Mouse (Mus musculus) lung, postnatal 36 days (tissue): ENCODE measurements around the gene Kcnq1.

Source experiments
- DNase-seq: peaks from one replicate; pipeline ENCODE4 v3.0.0; 2022; ENCODE audit warnings: mixed read lengths

Gene Kcnq1

DNA sequence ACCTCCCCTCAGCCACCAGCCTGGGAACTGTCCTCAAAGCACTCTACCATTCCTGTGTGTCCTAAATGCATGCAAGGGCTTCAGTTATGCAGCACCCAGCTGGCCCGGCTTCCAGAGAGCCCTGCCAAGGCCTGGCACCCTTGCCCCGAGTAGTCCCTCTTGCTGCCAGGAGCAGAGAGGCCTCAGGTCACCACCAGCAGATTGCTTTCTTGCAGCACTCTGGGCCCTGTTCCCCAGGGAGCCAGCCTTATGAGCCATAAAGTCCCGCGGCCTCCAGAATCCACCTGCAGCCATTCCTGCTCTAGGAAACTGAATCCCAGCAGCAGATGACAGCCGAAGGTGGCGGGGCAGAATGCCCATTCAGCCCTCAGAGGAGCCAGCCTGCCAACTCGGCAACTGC lies 327.2 kb downstream of the Kcnq1 start:
- DNase-seq = no peak

GRCm38 (mm10) chr7:143437231-143437893 lies 331.2 kb downstream of the Kcnq1 start:
- DNase-seq = no peak

- no peak for DNase-seq
Observed at GRCm38 (mm10) chr7:143437894-143438581, 331.9 kb downstream of the Kcnq1 start.

DNA sequence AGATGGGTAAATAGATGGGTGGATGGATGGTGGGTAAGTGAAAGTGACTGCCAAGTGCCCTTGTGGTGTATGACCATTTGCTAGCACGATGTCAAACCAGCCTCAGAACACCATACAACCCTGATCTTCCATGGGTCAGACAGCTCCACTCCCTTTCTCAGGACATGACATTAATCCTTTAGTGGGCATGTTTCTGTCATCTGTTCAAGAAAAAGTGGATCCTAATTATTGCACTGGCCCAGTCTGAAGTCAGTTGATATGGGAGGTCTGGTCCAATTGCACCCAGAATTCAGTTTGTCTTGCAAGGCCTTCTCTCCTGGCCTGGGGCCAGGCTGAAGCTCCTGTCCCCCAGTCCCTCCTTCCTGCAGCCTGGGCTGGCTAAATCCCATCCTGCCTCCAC lies 332.8 kb downstream of the Kcnq1 start:
- no peak for DNase-seq

DNA sequence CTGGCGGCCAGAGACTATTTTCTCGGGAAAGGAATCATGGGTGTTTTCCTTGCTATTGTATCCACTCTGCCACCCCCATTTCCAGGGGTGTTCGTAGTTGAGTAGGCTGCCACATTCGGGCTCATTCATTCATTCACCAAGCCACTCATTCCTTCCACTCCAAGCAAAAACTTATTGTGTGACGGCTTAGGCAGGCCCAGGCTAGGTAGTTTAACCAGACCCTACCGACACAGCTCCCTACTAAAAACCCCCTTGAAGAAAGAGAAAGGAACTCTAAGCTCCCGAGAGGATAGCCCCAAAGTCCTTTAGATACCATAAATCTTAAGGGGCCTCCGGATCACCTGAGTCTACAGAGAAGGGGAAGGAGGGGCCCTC lies 338.4 kb downstream of the Kcnq1 start:
- DNase-seq = no peak

GRCm38 (mm10) chr7:143444955-143445648 lies 338.9 kb downstream of the Kcnq1 start:
- no peak for DNase-seq

DNA sequence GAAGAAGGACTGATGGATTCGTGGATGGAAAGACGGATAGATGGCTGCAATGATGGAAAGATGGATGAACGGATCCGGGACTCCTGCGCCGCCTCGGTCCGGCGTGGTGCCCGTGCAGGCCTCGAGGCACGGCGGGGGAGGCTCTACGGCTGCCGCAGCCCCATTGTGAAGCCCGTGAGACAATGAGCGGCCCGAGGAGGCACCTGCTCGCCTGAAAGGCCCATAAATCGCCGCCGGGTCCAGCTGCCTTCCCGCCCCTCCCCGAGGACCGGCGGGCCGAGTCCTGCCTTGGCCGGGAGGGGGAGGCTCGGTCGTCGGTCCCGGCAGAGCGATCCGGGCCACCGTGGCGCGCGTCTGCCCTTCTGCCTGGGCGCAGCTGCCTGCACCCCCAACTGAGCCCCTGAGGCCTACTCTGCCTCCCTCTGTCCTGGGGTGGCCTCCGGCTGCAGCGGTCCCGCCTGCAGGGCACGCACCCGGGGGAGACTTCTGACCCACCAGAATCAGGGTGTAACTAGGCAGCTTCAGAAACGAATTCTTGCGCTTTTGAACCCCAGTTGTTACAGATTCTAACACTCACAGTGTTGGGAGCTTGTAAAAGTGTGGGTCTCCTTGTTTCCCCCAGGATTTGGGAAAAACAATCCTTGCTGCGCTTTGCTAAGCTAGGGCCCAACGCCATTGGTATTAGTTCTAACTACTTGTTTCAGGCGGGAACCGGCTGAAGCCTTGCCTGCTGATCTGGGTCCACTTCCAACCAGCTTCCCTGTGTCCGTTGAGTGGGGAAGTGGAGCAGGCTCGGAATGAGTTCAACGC lies 339.7 kb downstream of the Kcnq1 start:
- no peak for DNase-seq

DNA sequence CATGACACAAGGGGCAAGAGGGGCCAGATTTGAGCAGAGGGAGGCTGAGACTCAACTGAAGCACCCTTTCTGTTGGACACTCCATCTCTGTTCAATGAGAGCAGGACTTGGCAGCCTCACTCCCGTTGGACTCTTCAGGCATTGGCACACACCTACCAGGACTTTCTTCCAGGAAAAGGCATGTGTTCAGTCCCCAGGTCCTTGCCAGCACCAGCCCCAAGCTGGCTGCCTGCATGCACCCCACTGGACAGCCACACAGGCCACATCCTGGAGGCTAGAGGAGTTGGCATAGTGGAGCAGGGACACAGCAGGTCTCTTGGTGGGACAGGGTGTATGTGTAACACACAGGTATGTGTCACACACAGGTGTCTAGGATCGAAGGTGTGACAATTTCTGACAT lies 341.0 kb downstream of the Kcnq1 start:
- DNase-seq = no peak

GRCm38 (mm10) chr7:143458963-143459331 lies 352.8 kb downstream of the Kcnq1 start:
- no peak for DNase-seq

DNA sequence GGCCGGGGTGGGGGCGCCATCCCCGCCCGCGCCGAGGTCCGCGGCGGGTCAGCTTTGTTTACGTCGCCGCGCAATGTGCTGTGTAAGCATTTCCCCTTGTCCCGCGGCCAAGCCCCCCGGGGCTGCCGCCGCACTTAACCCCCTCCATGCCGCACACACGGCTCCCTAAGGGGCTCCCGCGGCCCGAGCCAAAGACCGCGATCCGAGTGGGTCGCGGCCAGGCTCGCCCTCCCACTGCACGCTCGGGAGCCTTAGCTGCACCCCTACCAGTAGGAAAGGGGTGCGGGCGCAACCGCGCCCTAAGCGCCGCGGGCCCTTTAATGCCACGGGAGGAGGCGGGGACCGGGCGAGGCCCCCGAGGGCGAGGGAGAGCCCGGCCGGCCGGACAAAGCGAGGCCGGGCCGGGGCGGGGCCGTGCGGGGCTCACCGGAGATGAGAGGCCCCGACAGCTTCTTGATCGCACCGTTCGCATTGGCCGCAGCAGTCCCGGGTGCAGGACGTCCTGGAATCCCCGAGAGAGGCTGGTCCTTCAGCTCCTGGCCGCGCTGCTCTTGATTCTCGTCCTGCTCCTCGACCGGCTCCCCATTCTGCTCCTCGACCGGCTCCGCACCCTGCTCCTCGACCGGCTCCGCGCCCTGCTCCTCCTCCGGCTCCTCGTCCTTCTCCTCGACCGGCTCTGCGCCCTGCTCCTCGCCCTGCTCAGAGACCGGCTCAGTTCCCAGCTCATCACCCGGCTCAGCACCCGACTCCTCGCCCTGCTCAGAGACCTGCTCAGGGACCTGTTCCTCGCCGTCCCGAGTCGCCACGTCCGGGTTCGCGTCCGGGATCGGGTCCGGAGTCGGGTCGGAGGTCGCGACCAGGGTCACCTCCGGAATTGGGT lies 353.4 kb downstream of the Kcnq1 start:
- DNase-seq = peak; percentile 44

- DNase-seq = no peak
Observed at GRCm38 (mm10) chr7:143460217-143460834, 354.2 kb downstream of the Kcnq1 start.

DNA sequence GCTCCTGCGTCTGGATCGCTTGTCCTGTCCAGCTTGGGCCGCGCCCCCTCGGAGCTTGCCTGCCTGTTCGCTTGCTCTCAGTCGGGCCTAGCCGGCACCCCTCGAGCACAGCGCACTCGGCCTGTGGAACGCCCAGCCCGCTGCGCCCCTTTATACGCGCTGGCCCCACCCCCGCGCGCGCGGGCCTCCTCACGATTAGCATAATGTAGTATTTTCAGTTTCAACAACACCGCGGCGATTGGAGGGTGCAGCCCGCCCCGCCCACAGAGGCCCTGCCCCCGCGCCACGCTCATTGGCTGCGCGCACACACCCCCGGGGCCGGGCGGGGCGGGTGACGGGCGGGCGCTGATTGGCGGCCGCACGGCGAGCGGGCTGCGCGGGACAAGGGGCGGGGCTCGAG lies 354.7 kb downstream of the Kcnq1 start, which contains the start of gene Cdkn1c:
Gene Cdkn1c (minus strand): TSS at position 177 of the 400 bp plus-strand sequence.
- peak; percentile 94 for DNase-seq

DNA sequence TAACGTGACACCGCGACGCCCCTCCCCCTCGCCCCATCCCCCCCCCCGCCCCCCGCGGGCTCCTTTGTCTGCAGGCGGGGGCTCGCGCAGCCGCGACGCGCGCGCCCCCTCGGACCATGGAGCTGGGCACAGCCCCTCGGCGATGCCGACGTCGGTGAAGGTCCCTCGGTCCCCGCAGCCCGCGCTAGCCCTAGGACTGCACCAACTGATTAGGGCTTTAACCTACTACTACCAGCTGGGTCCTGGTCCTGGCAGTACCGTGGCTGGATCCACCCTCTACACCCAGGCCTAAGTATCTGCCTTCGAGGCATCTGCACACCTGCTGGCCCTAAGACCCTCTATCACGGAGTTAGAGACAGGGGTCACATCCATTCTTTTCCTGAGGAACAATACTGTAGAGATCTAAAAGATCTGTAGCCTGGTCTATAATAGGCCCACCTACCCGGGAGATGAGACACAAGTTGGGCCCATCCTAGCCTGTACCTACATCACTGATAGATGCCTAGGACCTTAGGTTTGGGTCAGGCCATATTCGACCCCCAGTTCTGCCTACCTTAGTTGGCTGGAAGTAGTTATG lies 355.2 kb downstream of the Kcnq1 start:
- no peak for DNase-seq

DNA sequence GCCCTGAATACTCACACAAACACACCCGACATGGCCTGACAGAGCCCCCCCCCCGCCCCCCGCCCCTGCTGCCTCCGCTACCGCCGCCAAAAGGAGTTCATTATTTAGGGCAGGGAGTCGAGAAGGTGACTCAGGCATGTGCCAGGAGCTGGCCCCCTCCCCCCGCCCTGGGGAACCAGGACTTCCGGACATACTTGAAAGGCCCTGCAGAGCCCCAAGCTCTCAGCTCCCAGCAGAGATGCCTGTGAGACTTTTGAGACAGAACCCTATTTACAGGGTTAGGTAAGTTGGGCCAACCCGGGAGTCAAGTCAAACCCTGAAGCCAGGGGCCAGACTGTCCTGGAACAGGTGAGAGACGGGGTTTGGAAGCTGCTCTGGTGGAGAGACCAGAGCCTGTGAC lies 355.8 kb downstream of the Kcnq1 start:
- DNase-seq = no peak

DNA sequence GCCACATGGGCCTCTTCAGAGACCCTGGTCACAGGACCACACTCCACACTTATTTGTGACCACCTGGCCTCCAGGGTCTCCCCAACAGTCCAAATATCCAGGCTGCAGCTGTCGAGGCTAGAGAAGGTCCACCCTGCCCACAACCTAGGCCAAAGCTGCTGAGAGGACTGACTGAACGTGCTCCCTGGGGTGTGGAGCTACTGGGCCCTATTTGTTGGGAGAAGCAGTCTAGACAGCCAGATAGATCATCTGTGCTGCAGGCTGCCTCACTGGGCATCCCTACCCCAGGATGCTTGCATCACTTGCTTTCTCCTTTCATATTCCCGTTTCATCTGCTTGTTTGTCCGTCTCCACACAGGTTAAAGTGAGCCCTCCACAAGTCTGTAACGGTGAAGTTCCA lies 356.4 kb downstream of the Kcnq1 start:
- DNase-seq = no peak

- peak; percentile 76 for DNase-seq
Observed at GRCm38 (mm10) chr7:143463865-143464415, 357.8 kb downstream of the Kcnq1 start.

- DNase-seq = peak; percentile 57
Observed at GRCm38 (mm10) chr7:143464811-143465560, 358.8 kb downstream of the Kcnq1 start.

DNA sequence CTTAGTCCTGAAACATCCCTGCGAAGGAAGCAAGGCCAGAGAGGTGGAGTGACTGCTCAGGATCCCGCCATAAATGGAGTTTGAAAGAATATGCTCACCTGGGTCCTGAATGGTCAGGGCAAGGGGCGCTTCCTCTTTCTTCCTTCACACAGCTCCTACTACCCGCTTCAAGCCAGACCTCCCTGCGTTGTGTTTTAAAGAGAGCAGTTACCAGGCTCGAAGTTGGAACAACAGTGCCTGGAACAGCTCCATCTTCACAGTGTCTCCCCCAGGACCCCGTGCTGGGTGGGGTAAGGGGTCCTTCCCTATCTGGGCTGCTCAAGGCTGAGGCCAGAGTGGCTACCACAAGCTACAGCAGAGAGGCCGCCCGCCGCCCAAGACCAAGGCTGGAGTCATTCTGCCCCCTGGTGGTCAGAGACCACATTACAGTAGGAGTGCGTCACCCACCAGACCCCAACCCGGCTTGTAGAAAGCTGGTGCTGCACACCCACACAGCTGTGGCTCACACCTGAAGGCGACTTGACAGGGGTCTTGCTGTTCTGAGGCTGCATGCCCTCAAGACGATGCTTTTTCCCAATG lies 360.0 kb downstream of the Kcnq1 start:
- DNase-seq = peak; percentile 86

- no peak for DNase-seq
Observed at GRCm38 (mm10) chr7:143467714-143468113, 361.6 kb downstream of the Kcnq1 start.

GRCm38 (mm10) chr7:143469946-143470345 lies 363.8 kb downstream of the Kcnq1 start:
- peak; percentile 77 for DNase-seq
